Mouse (Mus musculus) urinary bladder, postnatal 25 days (tissue): ENCODE data around the gene Zscan26.
"Not testable (repeated sequence)": the region's sequence is repeated elsewhere in the genome, so short reads cannot be mapped to it uniquely, and the experiment has no call there.

Experiments used
- DNase-seq: peaks from one replicate; pipeline ENCODE4 v3.0.0; 2022; ENCODE audit warnings: low spot score

Gene Zscan26

GRCm38 (mm10) chr13:21423301-21423700, 30.2 kb downstream of the Zscan26 start:
- no peak for DNase-seq

GRCm38 (mm10) chr13:21418865-21419264, 34.7 kb downstream of the Zscan26 start:
- no peak for DNase-seq

- DNase-seq: no peak
Observed at GRCm38 (mm10) chr13:21417298-21418010, 36.1 kb downstream of the Zscan26 start.

GRCm38 (mm10) chr13:21415750-21416149, 37.8 kb downstream of the Zscan26 start:
- no peak for DNase-seq

GRCm38 (mm10) chr13:21415266-21415665, 38.3 kb downstream of the Zscan26 start:
- no peak for DNase-seq

- peak; percentile 32 for DNase-seq
Observed at GRCm38 (mm10) chr13:21414231-21415212, 39.0 kb downstream of the Zscan26 start.

- DNase-seq: no peak
Observed at GRCm38 (mm10) chr13:21408805-21409459, 44.6 kb downstream of the Zscan26 start.

GRCm38 (mm10) chr13:21407969-21408804, 45.3 kb downstream of the Zscan26 start:
- peak; percentile 68 for DNase-seq

- DNase-seq: no peak
Observed at GRCm38 (mm10) chr13:21407341-21407740, 46.2 kb downstream of the Zscan26 start.

- DNase-seq: no peak
Observed at GRCm38 (mm10) chr13:21402848-21403247, 50.7 kb downstream of the Zscan26 start.

GRCm38 (mm10) chr13:21402287-21402846, 51.2 kb downstream of the Zscan26 start, which contains the start of gene Zkscan3:
Gene Zkscan3 (minus strand): TSS chr13:21402755.
- peak; percentile 85 for DNase-seq

- DNase-seq: no peak
Observed at GRCm38 (mm10) chr13:21401636-21402286, 51.8 kb downstream of the Zscan26 start.

- no peak for DNase-seq
Observed at GRCm38 (mm10) chr13:21401166-21401565, 52.4 kb downstream of the Zscan26 start.

- no peak for DNase-seq
Observed at GRCm38 (mm10) chr13:21397486-21397885, 56.0 kb downstream of the Zscan26 start.

- not testable (repeated sequence) for DNase-seq
Observed at GRCm38 (mm10) chr13:21396048-21396447, 57.5 kb downstream of the Zscan26 start.

GRCm38 (mm10) chr13:21395623-21396022, 57.9 kb downstream of the Zscan26 start:
- DNase-seq: no peak

- DNase-seq: no peak
Observed at GRCm38 (mm10) chr13:21395211-21395610, 58.3 kb downstream of the Zscan26 start.
